Mouse (Mus musculus): ENCODE data around the gene Dmwd.
A peak's percentile ranks its signal among the peaks of the same experiment; 100 is the strongest.

GRCm38 (mm10) chr7:19029084-19029653 is 46.9 kb upstream of the Dmwd start:
- TF ChIP-seq POLR2A (IDR thresholded peaks at IDR 0.05; ENCODE audit: borderline replicate concordance, control insufficient read depth, low read depth, low read length) (no peak), CTCF (IDR thresholded peaks at IDR 0.05; ENCODE audit: control insufficient read depth, insufficient read depth, low read length) (peak; percentile 81)
